28 mouse cellular contexts compared by ENCODE assay signal in the genomic region with DNA sequence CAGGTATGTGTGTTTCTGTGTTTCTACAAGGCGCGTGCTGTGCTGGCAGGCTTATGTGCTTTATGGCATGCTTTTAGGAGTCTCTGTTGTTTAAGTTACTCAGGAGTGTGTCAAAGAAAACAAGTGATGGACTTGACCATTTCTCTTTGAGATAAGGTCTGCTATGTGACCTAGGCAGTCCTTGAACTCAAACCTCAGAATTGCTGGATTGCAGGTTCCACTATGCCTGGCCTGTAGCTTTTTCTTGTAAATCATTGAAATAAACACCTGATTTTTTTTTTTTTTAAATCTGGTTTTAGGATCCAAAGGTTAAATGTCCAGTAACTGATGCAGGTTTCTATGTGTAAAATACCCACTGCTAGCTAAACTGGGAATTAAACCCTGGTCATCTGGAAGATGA.
"Had no signal": no experiment of that assay in that cellular context is flagged by ENCODE, and none has a peak within 500 bp of the region (broad histone marks: within the 10 kb centered on the region; RNA-seq: fewer than 3 reads in every experiment).

No protein-coding gene starts in this region.

- H3K4me3 ChIP-seq: embryonic facial prominence, embryonic 10.5 days; embryonic facial prominence, embryonic 12.5 days; embryonic facial prominence, embryonic 13.5 days; embryonic facial prominence, embryonic 15.5 days; erythroblast, embryonic 14.5 days; forebrain, embryonic 10.5 days; forebrain, embryonic 12.5 days; forebrain, embryonic 13.5 days; forebrain, embryonic 15.5 days; gastrocnemius, adult 2 months had no signal

- H3K4me2 ChIP-seq: embryonic facial prominence, embryonic 12.5 days; embryonic facial prominence, embryonic 13.5 days; embryonic facial prominence, embryonic 15.5 days; forebrain, embryonic 12.5 days; forebrain, embryonic 13.5 days; forebrain, embryonic 15.5 days had no signal

- DNase-seq: cerebellum, adult 2 months; cerebellum, adult 8-10 months; cerebellum, adult 9-10 months; cerebellum, adult 9-11 months; cerebellum, postnatal 10 days; cerebellum, postnatal 14 days; cerebellum, postnatal 25 days; cerebellum, postnatal 36 days; embryo, embryonic 11 days; forebrain, postnatal 0 days; gastrocnemius, adult 2 months; gastrocnemius, postnatal 10 days; gastrocnemius, postnatal 14 days; gastrocnemius, postnatal 25 days; gastrocnemius, postnatal 36 days; heart, adult 11 months; heart, adult 18-20 months had no signal

- H3K9me3 ChIP-seq: embryonic facial prominence, embryonic 10.5 days; embryonic facial prominence, embryonic 12.5 days; embryonic facial prominence, embryonic 13.5 days; embryonic facial prominence, embryonic 15.5 days; forebrain, embryonic 10.5 days; forebrain, embryonic 12.5 days; forebrain, embryonic 13.5 days; forebrain, embryonic 15.5 days had no signal

- ATAC-seq: forebrain, embryonic 13.5 days; forebrain, embryonic 14.5 days; forebrain, embryonic 15.5 days; forebrain, embryonic 16.5 days; forebrain, postnatal 0 days had no signal

- H3K4me1 ChIP-seq: embryonic facial prominence, embryonic 12.5 days had no signal

- H3K27me3 ChIP-seq: embryonic facial prominence, embryonic 12.5 days; embryonic facial prominence, embryonic 13.5 days; embryonic facial prominence, embryonic 15.5 days; forebrain, embryonic 12.5 days; forebrain, embryonic 13.5 days; forebrain, embryonic 15.5 days had no signal

- H3K27ac ChIP-seq: embryonic facial prominence, embryonic 10.5 days; embryonic facial prominence, embryonic 12.5 days; embryonic facial prominence, embryonic 13.5 days; embryonic facial prominence, embryonic 15.5 days; forebrain, embryonic 10.5 days; forebrain, embryonic 12.5 days; forebrain, embryonic 13.5 days; forebrain, embryonic 15.5 days; gastrocnemius, adult 2 months had no signal

- H3K9ac ChIP-seq: embryonic facial prominence, embryonic 12.5 days; embryonic facial prominence, embryonic 13.5 days; embryonic facial prominence, embryonic 15.5 days; forebrain, embryonic 12.5 days; forebrain, embryonic 13.5 days; forebrain, embryonic 15.5 days; forebrain, postnatal 0 days had no signal
